Mouse (Mus musculus): ENCODE results near the gene Kcnn3. TPM values are rescaled to one million over a fixed set of nuclear protein-coding genes. Genes with fewer than 3 reads are reported as not detected.

The Kcnn3 gene
- polyA plus RNA-seq, 1 experiment from 2014 or later = 3.0 TPM

DNA sequence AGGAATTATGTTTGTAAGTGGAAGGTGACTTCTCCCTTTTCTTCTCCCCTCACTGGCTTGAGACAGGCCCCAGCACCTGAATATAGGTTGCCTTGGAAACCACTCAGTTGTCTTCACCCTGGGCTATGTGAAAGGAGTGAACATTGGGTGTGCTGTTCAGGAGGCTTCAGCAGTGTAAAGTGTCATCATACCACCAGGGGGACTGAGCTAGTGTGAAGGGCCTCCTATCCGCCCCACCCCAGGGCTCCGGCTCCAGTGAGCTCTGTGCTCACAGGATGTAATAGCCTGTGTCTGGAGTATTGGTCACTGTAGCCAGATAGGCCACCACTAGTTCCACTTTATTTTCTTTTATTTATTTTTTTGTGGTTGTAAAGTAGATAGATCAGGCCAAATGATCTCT, 54.3 kb downstream of the Kcnn3 start:
- Histone ChIP-seq H3K9ac (replicated peaks) (no peak overlapping the region), H3K4me3 (no peak overlapping the region), H3K4me1 (peaks cover 6% of the 10 kb centered on the region), H3K9me3 (0 out of 2 replicates have a peak, but pooled peaks cover 3% of the 10 kb centered on the region), H3K27ac (replicated peaks) (no peak overlapping the region), H3K4me2 (replicated peaks) (no peak overlapping the region), H3K27me3 (no peaks in the 10 kb centered on the region), H3K36me3 (no peaks in the 10 kb centered on the region)
- no peak for ATAC-seq (ENCODE audit: low FRiP score, low read depth)
- 76% methylated on average over 2 of the region's 2 CpGs for WGBS

DNA sequence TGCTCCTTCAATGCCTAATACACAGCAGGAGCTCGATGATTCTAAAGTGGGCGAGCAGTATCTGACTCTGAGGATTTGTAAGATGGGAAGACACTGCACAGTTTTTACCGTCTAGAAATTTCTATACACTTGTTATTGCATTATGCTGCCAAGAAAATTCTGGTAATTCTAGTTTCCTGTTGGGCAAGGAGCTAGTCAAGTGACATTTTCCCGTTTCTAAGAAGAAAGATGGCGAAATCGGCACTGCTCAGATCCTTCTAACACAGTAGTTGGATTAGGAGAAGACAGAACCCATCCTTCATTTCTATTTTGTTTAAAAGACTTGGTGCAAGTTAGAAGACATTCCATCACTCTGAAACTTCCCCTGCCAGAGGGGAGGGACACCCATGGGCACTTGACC, 56.4 kb downstream of the Kcnn3 start:
- WGBS = 91% methylated on average over 6 of the region's 6 CpGs
- ATAC-seq (ENCODE audit: low FRiP score, low read depth) = no peak

DNA sequence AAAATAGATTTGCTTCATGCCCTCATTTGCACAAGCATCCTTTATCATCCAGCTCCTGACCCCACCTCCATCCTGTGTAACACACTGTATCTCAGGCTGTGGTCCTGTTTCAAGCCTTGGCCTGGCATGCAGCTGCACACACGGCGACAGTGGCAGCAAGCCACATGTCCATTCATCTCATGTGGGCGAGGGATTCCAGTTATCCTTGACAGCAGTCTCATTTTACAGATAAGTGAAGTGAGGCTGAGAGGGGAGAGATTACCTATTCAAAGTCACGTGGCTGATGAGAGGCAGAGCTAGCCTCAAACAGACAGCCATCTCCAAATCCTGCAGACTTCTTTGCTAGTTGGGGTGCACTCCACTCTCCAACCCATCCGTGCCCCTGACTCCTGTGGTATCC, 57.2 kb downstream of the Kcnn3 start:
- H3K27ac ChIP-seq (replicated peaks) = no peak overlapping the region
- peaks cover 3% of the 10 kb centered on the region; the same call in 1 of the 2 replicates for H3K4me1 ChIP-seq
- no peak overlapping the region for H3K4me2 ChIP-seq (replicated peaks)
- no peaks in the 10 kb centered on the region for H3K36me3 ChIP-seq
- 87% methylated on average over 5 of the region's 5 CpGs for WGBS
- H3K9ac ChIP-seq (replicated peaks) = no peak overlapping the region
- H3K27me3 ChIP-seq = no peaks in the 10 kb centered on the region
- ATAC-seq (ENCODE audit: low FRiP score, low read depth) = no peak
- 0 out of 2 replicates have a peak, but pooled peaks cover 3% of the 10 kb centered on the region for H3K9me3 ChIP-seq
- H3K4me3 ChIP-seq = no peak overlapping the region

More for the DNA sequence above, 56.4 kb downstream of the Kcnn3 start:
- Histone ChIP-seq H3K9me3 (0 out of 2 replicates have a peak, but pooled peaks cover 3% of the 10 kb centered on the region), H3K27me3 (no peaks in the 10 kb centered on the region), H3K4me3 (no peak overlapping the region), H3K4me1 (peaks cover 3% of the 10 kb centered on the region; the same call in 1 of the 2 replicates), H3K9ac (replicated peaks) (no peak overlapping the region), H3K36me3 (no peaks in the 10 kb centered on the region), H3K4me2 (replicated peaks) (no peak overlapping the region), H3K27ac (replicated peaks) (no peak overlapping the region)

DNA sequence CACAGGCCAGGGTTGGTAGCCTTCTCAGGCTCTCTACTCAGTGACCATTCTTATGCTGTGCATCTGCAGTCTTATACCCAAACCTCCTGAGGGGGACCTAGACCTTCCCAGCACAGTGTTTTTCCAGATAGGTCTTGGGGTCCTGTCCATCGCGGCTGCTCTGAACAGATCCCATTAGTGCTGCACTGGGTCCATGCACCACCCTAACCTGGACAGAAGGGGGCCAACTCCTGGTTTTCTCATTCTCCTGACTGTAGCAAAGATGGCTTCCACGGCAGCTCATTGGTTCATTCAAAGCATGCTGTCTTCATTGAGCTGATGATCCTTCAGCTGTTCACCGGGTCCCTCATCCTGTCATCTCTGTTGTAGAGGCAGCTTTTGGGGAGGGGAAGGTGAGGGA, 58.1 kb downstream of the Kcnn3 start:
- 70% methylated on average over 4 of the region's 4 CpGs for WGBS
- no peak overlapping the region for H3K4me3 ChIP-seq
- ATAC-seq (ENCODE audit: low FRiP score, low read depth) = no peak
- H3K27me3 ChIP-seq = no peaks in the 10 kb centered on the region
- 0 out of 2 replicates have a peak, but pooled peaks cover 3% of the 10 kb centered on the region for H3K9me3 ChIP-seq
- no peaks in the 10 kb centered on the region for H3K36me3 ChIP-seq
- no peak overlapping the region for H3K9ac ChIP-seq (replicated peaks)
- H3K27ac ChIP-seq (replicated peaks) = no peak overlapping the region
- H3K4me1 ChIP-seq = peaks cover 3% of the 10 kb centered on the region; the same call in 1 of the 2 replicates
- no peak overlapping the region for H3K4me2 ChIP-seq (replicated peaks)

DNA sequence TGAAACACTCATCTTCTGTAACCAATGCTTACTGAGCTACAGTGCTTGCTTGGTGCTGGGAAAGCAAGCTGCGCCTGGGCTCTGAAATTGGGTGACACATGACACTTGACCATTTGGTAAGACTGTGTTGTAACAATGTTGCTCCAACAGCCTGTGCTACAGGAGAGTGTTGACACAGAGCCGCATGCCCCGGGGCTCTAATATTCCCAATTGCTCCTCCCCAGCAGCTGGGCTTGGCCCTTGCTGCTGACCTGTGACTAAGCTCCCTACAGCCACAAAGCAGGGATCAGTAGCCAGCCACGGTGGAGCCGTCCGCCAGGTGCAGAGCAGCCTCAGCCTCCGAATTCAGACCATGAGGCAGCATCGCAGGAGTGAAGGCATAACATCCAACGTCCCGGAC, 58.8 kb downstream of the Kcnn3 start:
- Histone ChIP-seq H3K4me3 (no peak overlapping the region), H3K4me1 (peaks cover 5% of the 10 kb centered on the region; the same call in 1 of the 2 replicates), H3K27ac (replicated peaks) (no peak overlapping the region), H3K36me3 (no peaks in the 10 kb centered on the region), H3K9ac (replicated peaks) (no peak overlapping the region), H3K4me2 (replicated peaks) (no peak overlapping the region), H3K27me3 (no peaks in the 10 kb centered on the region), H3K9me3 (0 out of 2 replicates have a peak, but pooled peaks cover 3% of the 10 kb centered on the region)
- 30% methylated on average over 10 of the region's 10 CpGs for WGBS
- ATAC-seq (ENCODE audit: low FRiP score, low read depth) = no peak

DNA sequence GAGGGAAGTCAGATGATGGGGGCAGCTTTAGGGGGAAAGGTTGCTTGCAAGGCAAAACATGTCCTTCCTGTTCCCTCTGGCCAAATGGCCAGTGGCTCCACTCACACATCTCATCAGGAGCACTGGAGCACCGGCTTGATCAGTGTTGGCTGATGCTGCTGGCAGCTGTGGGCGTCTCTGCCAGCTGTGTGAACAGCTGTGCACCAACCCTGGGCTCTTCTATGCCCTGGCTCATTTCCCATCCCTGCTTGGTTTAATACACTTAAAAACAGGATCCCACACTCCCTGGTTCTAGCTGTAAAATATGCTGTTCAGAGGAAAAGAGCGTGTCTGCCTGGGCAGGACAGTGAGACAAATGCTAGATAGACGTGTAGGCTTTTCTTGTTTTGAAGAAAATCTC, 64.3 kb downstream of the Kcnn3 start:
- ATAC-seq (ENCODE audit: low FRiP score, low read depth) = no peak
- H3K4me3 ChIP-seq = no peak overlapping the region
- peak overlapping the region; percentile 26 for H3K27ac ChIP-seq (replicated peaks)
- no peaks in the 10 kb centered on the region for H3K27me3 ChIP-seq
- H3K9ac ChIP-seq (replicated peaks) = no peak overlapping the region
- H3K4me2 ChIP-seq (replicated peaks) = no peak overlapping the region
- H3K9me3 ChIP-seq = no peaks in the 10 kb centered on the region
- H3K4me1 ChIP-seq = peaks cover 37% of the 10 kb centered on the region
- 80% methylated on average over 4 of the region's 4 CpGs for WGBS
- no peaks in the 10 kb centered on the region for H3K36me3 ChIP-seq

DNA sequence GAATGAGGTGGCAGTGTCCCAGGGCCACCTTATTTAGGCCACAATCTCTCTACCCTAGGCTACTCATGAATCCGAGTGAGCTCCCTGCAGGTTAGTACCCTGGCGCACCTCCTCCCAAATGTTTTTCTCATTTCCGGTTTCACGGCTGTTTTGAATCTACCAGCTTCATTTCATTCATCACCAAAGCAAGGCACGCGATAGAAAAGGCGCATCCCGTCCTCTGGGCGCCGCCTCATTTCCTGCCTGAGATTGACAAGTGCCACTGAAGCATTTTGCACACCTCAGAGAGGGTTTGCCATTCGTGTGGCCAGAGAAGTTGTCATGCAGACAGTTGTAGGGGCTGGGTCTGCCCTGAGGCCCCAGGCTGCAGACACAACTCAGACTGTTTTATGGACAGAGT, 68.5 kb downstream of the Kcnn3 start:
- no peak overlapping the region for H3K4me2 ChIP-seq (replicated peaks)
- H3K9me3 ChIP-seq = no peaks in the 10 kb centered on the region
- no peaks in the 10 kb centered on the region for H3K36me3 ChIP-seq
- H3K4me1 ChIP-seq = peaks cover 37% of the 10 kb centered on the region
- H3K9ac ChIP-seq (replicated peaks) = no peak overlapping the region
- no peak for ATAC-seq (ENCODE audit: low FRiP score, low read depth)
- H3K27me3 ChIP-seq = 0 out of 2 replicates have a peak, but pooled peaks cover 3% of the 10 kb centered on the region
- H3K4me3 ChIP-seq = no peak overlapping the region
- no peak overlapping the region for H3K27ac ChIP-seq (replicated peaks)
- 84% methylated on average over 11 of the region's 11 CpGs for WGBS

DNA sequence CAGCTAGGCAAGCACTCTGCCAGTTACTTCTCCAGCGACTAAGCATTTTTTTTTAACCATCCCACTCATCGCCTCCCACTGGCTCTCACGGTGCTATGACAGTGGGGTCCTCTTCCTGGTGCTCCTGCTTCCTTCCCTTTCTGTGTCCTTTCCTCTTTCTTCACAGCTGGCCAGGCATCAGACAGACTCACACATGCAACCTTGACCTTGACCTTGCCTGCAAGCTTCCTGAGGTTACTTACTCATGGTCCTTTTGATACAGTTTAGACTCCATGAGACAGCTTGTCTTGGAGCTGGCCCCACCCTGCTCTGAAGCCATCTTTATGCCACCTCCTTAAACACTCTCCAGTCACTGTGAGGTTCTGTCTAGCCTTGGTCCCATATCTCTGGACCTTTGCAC, 69.4 kb downstream of the Kcnn3 start:
- Histone ChIP-seq H3K27ac (replicated peaks) (no peak overlapping the region), H3K9me3 (no peaks in the 10 kb centered on the region), H3K4me3 (no peak overlapping the region), H3K4me1 (peaks cover 30% of the 10 kb centered on the region), H3K27me3 (0 out of 2 replicates have a peak, but pooled peaks cover 3% of the 10 kb centered on the region), H3K9ac (replicated peaks) (no peak overlapping the region), H3K36me3 (no peaks in the 10 kb centered on the region), H3K4me2 (replicated peaks) (no peak overlapping the region)
- no peak for ATAC-seq (ENCODE audit: low FRiP score, low read depth)
- WGBS = 69% methylated on average over 3 of the region's 3 CpGs

DNA sequence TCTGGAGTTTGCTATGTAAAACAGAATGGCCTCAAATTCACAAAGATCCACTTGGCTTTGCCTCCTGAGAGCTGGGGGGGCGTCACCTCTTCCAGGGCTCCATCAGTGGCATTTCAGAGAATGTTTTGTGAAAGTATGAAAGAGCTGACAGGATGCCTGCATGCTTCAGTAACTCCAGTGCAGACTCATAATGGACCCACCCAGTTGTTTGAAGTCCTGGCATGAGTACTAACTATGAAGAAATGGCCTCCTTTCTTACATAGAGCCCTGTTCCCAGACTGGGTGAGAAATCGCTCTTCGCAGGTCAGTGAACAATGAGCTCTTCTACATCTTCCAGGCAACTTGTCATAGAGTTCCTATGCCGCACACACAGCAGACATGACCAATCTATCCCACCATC, 70.4 kb downstream of the Kcnn3 start:
- no peak overlapping the region for H3K4me2 ChIP-seq (replicated peaks)
- no peaks in the 10 kb centered on the region for H3K9me3 ChIP-seq
- H3K27me3 ChIP-seq = 0 out of 2 replicates have a peak, but pooled peaks cover 3% of the 10 kb centered on the region
- H3K4me1 ChIP-seq = peaks cover 38% of the 10 kb centered on the region
- H3K4me3 ChIP-seq = no peak overlapping the region
- H3K9ac ChIP-seq (replicated peaks) = no peak overlapping the region
- H3K36me3 ChIP-seq = no peaks in the 10 kb centered on the region
- no peak for ATAC-seq (ENCODE audit: low FRiP score, low read depth)
- H3K27ac ChIP-seq (replicated peaks) = no peak overlapping the region
- WGBS = 79% methylated on average over 4 of the region's 4 CpGs

DNA sequence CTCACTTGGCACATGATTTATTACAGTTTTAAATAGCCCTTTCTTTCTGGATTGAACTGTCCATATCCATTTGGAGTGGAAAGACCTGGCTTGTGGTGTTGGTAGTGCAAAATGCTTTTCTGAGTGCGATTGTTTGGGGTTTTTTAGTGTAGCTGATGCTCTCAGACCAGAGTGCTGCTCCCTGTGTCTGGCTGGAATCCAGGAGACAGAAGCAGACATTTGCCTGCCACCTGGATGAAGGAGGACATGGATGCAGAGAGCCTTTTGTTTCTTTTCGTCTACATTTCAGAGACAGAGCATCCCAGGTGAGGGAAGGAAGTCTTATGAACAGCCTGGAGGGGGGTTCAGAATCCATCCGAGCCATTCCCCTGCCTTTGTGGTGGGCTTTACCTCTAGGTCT, 71.5 kb downstream of the Kcnn3 start:
- Histone ChIP-seq H3K9me3 (no peaks in the 10 kb centered on the region), H3K4me3 (no peak overlapping the region), H3K27ac (replicated peaks) (no peak overlapping the region), H3K4me2 (replicated peaks) (no peak overlapping the region), H3K4me1 (peaks cover 27% of the 10 kb centered on the region), H3K36me3 (no peaks in the 10 kb centered on the region), H3K27me3 (0 out of 2 replicates have a peak, but pooled peaks cover 3% of the 10 kb centered on the region), H3K9ac (replicated peaks) (no peak overlapping the region)
- no peak for ATAC-seq (ENCODE audit: low FRiP score, low read depth)
- 62% methylated on average over 3 of the region's 3 CpGs for WGBS

DNA sequence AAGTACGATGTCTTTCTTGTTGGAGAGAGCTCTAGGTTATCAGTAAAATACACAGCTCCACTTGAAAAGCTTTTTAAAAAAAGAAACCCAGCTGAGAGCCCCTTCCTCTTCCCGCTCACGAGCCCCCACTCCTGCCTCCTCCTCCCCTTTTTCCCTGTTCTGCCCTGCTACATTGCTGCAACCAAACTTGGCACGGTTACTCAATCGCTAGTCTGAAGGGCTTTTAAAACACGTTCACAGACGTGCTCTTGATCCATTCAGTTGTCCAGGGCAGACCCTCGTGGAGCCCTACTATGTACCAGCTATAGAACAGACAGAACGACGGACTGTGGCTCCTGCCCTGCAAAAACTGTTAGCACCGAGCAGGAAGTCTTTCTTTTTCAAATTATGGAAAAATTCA, 72.8 kb downstream of the Kcnn3 start:
- Histone ChIP-seq H3K27me3 (0 out of 2 replicates have a peak, but pooled peaks cover 3% of the 10 kb centered on the region), H3K27ac (replicated peaks) (no peak overlapping the region), H3K36me3 (no peaks in the 10 kb centered on the region), H3K4me2 (replicated peaks) (no peak overlapping the region), H3K9me3 (no peaks in the 10 kb centered on the region), H3K9ac (replicated peaks) (no peak overlapping the region), H3K4me1 (peaks cover 20% of the 10 kb centered on the region; the same call in 1 of the 2 replicates), H3K4me3 (no peak overlapping the region)
- ATAC-seq (ENCODE audit: low FRiP score, low read depth) = no peak
- 60% methylated on average over 11 of the region's 11 CpGs for WGBS

DNA sequence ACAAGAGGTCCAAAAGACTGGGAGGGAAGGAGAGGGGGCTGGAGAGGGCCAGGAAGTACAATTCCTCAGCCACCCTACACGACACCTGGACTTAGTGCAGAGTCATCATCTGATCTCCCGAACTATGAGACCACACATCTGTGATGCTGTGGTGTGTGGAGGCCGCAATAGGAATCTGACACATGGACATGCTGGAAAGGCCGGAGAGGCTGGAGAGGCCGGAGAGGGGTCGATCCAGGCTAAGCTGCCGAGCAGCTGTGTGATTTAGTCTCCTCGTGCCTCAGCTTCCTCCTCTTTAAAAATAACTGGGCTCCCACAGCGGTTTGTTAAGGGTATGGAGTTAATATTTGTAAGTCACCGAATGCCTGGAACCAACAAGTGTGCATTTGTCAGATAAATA, 73.6 kb downstream of the Kcnn3 start:
- H3K4me1 ChIP-seq = peaks cover 17% of the 10 kb centered on the region; the same call in 1 of the 2 replicates
- 72% methylated on average over 10 of the region's 10 CpGs for WGBS
- no peak overlapping the region for H3K27ac ChIP-seq (replicated peaks)
- ATAC-seq (ENCODE audit: low FRiP score, low read depth) = no peak
- H3K9ac ChIP-seq (replicated peaks) = no peak overlapping the region
- no peak overlapping the region for H3K4me2 ChIP-seq (replicated peaks)
- H3K27me3 ChIP-seq = 0 out of 2 replicates have a peak, but pooled peaks cover 3% of the 10 kb centered on the region
- no peaks in the 10 kb centered on the region for H3K36me3 ChIP-seq
- H3K4me3 ChIP-seq = no peak overlapping the region
- H3K9me3 ChIP-seq = no peaks in the 10 kb centered on the region

DNA sequence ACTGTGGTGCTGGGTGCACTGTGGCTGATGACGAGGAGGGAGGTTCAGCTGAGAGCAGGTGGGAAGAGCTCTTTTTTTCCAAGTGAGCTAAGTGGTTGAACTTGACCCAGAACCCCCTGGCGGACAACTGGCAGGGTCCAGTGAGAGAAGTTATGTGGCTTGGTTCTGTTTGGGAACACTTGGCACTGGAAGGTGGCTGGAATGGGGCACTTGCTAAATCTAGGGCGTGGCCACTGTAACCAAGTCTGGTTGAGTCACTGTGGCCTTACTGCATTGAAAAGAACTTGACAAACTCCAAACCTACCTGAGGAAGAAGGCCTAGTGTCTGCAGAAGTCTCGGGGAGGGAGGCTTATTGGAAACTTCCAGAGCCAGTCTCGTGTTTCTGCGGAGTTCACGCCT, 78.4 kb downstream of the Kcnn3 start:
- 88% methylated on average over 7 of the region's 7 CpGs for WGBS
- no peaks in the 10 kb centered on the region for H3K36me3 ChIP-seq
- H3K4me2 ChIP-seq (replicated peaks) = no peak overlapping the region
- H3K4me1 ChIP-seq = peaks cover 12% of the 10 kb centered on the region
- no peak overlapping the region for H3K27ac ChIP-seq (replicated peaks)
- no peaks in the 10 kb centered on the region for H3K27me3 ChIP-seq
- H3K9ac ChIP-seq (replicated peaks) = no peak overlapping the region
- no peak overlapping the region for H3K4me3 ChIP-seq
- ATAC-seq (ENCODE audit: low FRiP score, low read depth) = no peak
- peaks cover 10% of the 10 kb centered on the region for H3K9me3 ChIP-seq

All from midbrain, embryonic 12.5 days (tissue).